Mouse (Mus musculus) left cerebral cortex, adult 9 months (tissue): ENCODE results near the gene Gsto1.
"Not testable (repeated sequence)": the region's sequence is repeated elsewhere in the genome, so short reads cannot be mapped to it uniquely, and the experiment has no call there.

Experiments used
- DNase-seq, 2 experiments: peaks; one replicate each; pipeline ENCODE4 v3.0.0; 2022; ENCODE audit warnings: low spot score in 2 of 2

Gene Gsto1

GRCm38 (mm10) chr19:47854796-47855783, at the start of gene Gsto1:
TSS of gene Gsto1 (plus strand) at chr19:47854970.
- DNase-seq, result peak; percentile 69 to 89

DNA sequence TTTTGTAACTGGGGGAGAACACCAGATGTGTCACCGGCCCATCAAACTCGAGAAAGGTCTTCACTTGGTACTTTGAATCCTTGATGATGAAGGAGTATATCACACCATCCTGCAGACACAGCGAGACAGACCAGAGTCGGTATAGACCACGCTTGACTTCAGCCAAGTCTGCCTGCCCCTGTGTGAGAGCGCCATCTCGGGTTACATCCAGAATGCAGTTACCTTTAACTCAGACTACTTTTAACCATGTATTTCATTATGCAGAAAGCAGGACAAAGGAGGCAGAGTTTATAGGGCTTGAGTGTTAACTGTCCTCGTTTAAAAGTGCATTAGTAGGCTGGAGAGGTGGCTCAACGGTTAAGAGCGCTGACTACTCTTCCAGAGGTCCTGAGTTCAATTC, 42.7 kb upstream of the Gsto1 start:
- no peak for DNase-seq

DNA sequence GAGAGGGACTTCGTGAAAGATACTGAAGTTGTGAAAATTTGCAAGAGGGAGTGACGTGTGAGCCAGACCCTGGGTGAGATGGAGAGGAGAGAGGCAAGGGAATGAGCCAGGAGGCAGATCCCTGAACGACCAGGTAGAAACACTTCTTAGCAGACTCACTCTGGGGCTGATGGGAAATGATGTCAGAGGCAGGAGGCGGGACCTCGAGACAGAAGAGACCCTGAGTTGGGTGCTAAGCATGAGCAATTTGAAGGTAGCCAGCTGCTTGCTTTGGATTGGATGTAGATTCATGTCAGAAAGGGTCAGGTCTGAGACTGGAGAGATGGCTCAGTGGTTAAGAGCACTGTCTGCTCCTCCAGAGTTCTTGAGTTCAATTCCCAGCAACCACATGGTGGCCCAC, 40.0 kb upstream of the Gsto1 start:
- DNase-seq, result no peak

DNA sequence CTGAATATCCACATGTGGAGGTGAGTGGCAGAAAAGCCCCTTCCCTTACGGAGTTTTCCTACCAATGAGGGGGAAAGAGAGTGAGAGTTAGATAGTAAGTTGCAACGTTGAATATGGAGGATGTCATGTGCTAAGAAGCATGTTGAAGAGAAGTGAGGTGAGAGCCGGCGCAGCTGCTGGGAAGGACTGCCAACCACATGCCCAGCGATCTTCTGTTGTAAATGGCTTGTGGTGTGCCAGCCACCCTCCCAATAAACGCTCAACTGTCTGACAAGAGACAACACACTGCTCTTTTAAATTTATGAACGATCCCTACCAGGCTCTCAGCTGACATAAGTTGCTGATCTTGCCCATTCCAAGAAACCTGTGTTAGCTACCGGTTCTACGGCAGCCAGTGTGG, 37.1 kb upstream of the Gsto1 start:
- no peak for DNase-seq

DNA sequence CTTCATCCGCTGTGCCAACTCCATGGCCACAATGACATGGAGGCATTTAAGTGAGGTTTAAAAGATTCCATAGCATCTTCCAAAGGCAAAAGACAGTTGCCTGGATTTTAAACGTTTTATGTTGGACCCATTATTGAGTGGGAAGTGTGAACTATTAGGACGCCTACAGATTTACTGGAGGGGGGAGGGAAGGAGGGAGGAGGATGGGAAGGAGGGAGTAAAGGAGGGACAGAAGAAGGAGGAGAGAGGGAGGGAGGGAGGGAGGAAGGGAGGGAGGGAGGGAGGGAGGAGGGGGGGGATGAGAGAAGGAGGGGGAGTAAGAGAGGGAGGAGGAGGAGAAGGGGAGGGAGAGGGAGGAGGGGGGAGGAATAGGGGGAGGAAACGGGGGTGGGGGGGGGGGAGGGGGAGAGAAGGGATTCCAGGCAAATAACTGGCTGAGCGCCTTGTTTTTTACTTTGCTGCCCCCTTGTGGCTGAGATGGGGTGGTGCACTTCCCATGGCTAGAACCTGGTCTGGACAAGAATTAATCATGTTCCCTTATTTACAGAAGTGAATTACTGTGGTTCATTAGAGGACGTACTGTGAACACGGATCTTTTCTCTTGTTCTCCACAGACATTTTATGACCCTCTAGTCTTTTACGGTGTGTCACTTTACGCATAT, 33.8 kb upstream of the Gsto1 start:
- peak in 1 of 2 experiments; percentile 75 for DNase-seq

DNA sequence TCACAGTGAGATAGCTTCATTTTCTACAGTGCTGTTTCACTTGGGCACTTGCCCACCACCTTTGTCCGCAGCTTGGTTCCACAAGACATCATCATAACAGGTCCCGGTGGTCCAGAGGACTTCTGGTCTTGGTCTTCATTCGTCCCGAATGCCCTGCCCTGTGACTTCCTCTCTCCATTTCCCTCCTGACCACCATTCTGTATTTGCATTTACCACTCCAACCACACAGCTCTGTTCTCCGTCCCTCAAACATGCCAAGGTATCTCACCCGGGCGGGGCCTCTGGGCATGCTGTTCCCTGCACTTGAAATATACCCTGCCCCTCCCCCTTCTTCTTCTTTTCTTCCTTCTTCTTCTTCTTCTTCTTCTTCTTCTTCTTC, 33.3 kb upstream of the Gsto1 start:
- no peak for DNase-seq

DNA sequence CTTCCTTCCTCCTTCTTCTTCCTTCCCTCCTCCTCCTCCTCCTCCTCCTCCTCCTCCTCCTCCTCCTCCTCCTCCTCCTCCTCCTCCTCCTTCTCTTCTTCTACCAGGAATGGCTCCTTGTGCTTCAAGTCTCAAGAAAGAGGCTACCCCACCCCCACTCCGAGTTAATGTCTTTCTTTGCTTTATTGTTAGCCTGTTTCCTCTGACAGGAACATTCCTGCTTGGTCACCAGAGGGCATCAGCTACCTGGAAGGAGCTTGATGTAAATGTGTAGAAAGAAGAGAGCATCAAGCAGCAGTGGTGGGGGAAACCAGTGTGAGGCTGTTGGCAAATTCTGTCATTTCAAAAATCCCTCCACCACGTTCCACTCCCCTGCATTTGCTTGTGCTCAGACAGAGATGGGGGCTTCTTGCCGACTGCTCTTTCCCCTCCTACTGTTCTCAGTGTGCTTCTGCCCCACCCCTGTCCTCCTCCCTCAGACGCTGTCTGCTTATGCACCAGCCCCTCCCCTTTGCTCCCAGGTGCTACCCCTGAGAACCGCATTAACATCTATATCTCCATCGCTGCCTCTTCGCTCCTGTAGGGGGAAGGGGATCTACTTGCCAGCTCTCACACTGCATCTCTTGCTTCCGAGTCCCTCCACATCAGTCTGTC, 32.5 kb upstream of the Gsto1 start:
- DNase-seq, result no peak

GRCm38 (mm10) chr19:47824026-47824425, 30.7 kb upstream of the Gsto1 start:
- DNase-seq, result no peak

DNA sequence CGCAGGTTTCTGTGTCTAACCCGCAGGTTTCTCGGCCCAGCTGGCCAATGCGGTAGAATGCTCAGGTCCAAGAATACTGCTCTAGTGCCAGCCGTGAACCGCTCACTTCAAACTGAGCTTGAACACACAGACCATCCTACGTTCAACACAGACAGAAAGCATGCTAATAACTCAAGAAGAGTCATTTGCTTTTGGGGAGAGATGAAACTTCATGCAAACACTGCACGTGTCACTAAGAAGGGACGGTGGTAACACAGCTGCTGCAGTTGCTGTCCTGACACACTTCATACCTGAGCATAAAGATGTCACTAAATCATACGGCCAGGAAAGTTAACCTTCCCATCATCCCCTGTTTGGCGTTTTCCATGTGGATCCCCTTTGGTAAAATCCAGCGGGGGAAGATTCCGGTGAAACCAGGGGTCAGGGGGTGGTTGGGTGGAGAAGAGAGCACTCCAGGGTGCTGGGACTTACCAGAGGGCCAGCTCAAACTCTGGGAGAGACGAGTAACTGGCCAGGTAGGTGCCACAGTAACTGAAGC, 24.8 kb upstream of the Gsto1 start:
- DNase-seq, result no peak

DNA sequence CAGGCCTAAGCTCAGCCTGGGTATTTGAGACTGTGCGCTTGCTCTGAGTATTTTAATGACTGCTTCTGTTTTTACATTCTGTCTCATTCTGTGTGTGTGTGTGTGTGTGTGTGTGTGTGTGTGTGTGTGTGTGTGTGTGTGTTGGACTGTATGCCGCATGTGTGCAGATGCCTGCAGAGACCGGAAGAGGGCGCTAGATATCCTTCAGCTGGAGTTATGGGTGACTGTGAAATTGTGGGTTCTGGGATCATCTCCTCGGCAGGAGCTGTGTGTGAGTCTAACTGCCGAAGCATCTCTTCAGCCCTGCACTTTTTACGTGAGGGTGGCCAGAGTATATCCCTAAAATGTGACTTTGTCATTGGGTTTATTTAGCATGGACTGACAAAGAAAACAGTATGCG, 23.7 kb upstream of the Gsto1 start:
- no peak for DNase-seq

DNA sequence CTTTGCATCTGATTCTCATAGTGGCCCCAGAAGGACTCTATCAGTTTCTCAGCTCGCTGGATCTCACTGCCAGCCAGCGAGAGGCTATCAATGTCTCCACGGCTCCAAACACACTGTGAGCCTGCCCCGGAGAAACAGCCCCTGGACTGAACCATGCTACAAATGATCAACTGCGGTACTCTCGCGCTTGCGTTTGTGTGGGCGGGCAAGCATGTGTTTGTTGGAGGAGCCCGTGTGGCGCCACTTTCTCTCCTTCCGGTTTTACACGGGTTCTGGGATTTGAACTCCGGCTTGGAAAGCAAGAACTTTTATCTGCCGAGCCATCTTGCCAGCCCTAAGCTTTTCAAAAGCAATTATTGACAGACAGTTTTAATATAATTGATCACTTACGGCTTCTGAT, 22.5 kb upstream of the Gsto1 start:
- DNase-seq, result no peak

DNA sequence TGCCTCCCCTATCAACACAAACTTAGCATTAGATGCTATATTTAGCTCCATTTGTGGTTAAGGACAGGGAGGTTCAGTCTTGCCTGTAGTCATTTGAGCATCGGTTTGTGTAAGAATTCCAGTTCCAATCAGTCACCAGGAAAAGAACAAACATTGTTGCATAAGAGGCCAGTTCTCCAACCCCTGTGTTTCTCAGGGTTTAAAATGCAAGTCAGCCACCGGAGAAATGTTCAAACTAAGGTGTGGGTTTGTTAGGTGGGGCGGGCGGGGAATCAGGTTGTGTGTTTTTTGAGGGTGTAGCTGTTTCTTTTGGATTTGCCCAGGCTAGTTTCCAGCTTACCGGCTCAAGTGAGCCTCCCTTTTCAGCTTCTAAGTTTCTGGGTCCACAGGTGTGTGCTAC, 20.2 kb upstream of the Gsto1 start:
- DNase-seq, result no peak

DNA sequence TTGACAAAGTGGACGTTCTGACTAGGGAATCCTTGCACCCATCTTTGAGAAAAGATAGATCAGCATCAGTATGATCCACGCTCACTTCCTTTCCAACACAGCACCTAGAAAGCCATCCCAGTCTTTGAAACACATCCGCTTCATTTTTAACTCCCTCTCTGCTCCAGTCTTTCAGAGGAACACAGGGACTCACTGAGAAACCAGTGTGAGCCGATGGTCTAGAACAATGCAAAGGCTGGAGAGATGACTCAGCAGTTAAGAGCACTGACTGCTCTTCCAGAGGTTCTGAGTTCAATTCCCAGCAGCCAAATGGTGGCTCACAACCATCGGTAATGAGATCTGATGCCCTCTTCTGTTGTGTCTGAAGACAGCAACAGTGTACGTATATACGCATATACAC, 19.0 kb upstream of the Gsto1 start:
- DNase-seq, result no peak

- DNase-seq, result peak in 1 of 2 experiments; percentile 62
Measured at GRCm38 (mm10) chr19:47836701-47837526, 17.9 kb upstream of the Gsto1 start.

- DNase-seq, result no peak
Measured at GRCm38 (mm10) chr19:47837527-47837901, 17.3 kb upstream of the Gsto1 start.

GRCm38 (mm10) chr19:47841234-47841633, 13.5 kb upstream of the Gsto1 start:
- DNase-seq, result not testable (repeated sequence)

GRCm38 (mm10) chr19:47849735-47850134, 5.0 kb upstream of the Gsto1 start:
- no peak for DNase-seq

DNA sequence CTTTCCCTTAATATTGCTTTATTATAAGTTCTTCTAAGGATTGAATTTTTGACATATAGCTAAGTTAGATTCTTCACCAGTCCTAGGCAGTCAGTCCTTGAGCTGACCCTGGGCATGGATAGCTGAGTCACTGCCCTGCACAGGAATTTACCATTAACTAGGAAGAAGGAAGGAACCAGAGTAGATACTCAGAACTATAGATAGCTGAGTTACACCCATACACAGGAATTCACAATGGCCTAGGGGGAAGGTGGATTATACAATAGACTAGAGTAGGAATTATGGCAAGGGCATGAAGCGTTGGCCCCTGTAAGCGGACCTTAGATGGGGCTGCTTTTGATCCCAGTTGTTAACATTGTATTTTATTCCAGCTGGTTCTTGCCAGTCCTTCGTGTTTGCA, 2.6 kb upstream of the Gsto1 start:
- not testable (repeated sequence) for DNase-seq

- DNase-seq, result no peak
Measured at GRCm38 (mm10) chr19:47853053-47853452, 1.7 kb upstream of the Gsto1 start.

- no peak for DNase-seq
Measured at GRCm38 (mm10) chr19:47853951-47854795, 597 bp upstream of the Gsto1 start.
